Mouse (Mus musculus): ENCODE data around the gene Gapdh. TPM values are rescaled to one million over a fixed set of nuclear protein-coding genes. Genes with fewer than 3 reads are reported as not detected.

The Gapdh gene
- polyA plus RNA-seq, 1 experiment from 2014 or later, result 2,124 TPM

DNA sequence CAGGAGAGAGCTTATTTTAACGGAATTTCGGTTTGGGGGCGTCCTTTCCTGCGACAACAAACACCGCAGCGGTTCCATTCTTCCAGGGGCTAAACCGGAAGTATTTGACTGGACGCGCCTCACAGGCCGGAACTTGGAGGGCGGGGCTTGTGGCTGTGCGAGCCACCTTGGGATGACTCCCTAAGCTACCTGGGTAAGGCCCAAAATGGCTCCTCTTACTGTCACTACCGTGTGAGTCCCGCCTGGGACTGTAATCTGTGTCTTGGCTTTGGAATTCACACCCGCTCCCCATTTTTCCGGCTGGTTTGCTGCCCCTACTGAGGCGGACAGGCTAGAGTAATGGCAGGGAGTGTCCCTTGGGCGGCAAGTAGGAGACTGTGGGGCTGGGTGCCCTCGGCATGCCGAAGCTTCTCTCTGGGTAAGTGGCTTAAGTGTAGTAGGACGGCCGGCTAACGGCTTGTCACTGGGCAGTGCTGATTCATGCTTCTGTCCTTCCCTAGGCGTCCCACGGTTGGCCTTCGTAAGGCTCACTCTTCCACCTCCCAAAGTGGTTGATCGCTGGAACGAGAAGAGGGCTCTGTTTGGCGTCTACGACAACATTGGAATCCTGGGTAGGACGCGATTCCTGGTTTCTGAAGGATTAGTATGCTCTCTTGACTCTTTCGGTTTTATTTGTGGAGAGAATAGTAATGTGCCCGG, 25.9 kb upstream of the Gapdh start:
- under 1% methylated on average over 34 of the region's 34 CpGs for WGBS

DNA sequence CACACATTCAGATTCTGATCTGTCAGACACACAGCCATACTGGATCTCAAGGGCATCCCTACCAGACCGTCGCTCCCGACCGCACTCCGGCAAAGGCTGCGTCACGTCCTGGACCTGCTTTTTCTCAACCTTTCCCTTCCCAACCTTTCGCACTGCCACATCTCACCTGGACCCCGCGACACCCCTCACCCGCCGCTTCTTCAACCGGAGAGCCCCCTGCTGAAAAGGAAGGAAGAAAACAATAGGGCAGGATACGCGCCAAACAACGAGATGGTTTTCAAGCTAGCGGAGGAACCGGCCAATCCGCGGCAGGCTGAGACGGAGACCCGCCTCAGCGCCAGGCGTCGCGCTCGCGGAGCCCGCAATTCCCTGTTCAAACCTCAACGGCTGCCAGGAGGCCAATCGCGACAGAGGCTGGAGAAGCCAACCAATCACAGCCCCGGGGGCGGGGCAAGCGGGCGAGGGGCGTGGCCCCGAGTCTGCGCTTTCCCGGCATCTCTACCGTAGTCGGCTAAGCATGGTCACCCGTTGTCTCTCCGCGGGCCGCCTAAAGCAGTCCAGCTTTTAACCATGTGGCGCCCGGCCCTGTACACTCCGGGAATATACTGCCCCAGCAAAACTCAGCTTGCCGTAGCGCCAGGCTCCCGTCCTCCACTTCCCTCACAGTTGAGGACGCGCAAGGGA, 25.2 kb upstream of the Gapdh start, which contains the start of the genes Ncapd2 and Mrpl51:
TSS of gene Ncapd2 (minus strand) at position 370 of the 684 bp plus-strand sequence.
TSS of gene Mrpl51 (plus strand) at position 470 of the 684 bp plus-strand sequence.
- Histone ChIP-seq H3K4me2 (peak within 1 kb of the TSS; percentile 71), H3K4me3 (replicated peaks) (peak within 1 kb of the TSS; percentile 65), H3K9me3 (replicated peaks) (no peaks in the 10 kb centered on the region), H3K9ac (peak within 1 kb of the TSS; percentile 76), H3K27ac (peak within 1 kb of the TSS; percentile 100), H3K36me3 (peaks cover 61% of the 10 kb centered on the region), H3K27me3 (no peaks in the 10 kb centered on the region), H3K4me1 (peaks cover 26% of the 10 kb centered on the region)
- under 1% methylated on average over 54 of the region's 54 CpGs for WGBS
- ATAC-seq (replicated peaks; ENCODE audit: low FRiP score), result peak; percentile 97

More for the DNA sequence above, 25.9 kb upstream of the Gapdh start:
- Histone ChIP-seq H3K4me1 (peaks cover 26% of the 10 kb centered on the region), H3K27me3 (no peaks in the 10 kb centered on the region), H3K9me3 (replicated peaks) (no peaks in the 10 kb centered on the region), H3K4me3 (replicated peaks) (peak overlapping the region; percentile 65), H3K36me3 (peaks cover 54% of the 10 kb centered on the region), H3K27ac (peak overlapping the region; percentile 100), H3K4me2 (peak overlapping the region; percentile 71), H3K9ac (peak overlapping the region; percentile 76)
- peak; percentile 95 for ATAC-seq (replicated peaks; ENCODE audit: low FRiP score)

DNA sequence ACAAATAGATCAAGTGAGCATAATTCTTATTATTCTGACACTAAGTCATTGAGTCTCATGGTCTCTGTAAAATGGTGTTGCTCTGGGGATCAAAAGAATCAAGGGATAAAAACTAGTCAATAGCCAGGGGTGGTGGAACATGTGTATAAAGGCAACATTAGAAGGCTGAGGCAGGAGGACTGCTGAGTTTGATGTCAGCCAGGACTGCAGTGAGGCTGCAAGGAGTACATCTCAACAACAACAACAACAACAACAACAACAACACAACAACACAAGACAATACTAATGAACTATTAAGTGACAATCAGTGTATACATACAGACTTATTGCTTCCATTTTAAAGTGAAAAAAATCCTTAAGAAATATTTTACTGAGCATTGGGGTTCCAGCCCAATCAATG, 24.5 kb upstream of the Gapdh start:
- no peak for ATAC-seq (replicated peaks; ENCODE audit: low FRiP score)
- H3K4me1 ChIP-seq, result peaks cover 26% of the 10 kb centered on the region
- H3K27ac ChIP-seq, result peak overlapping the region; percentile 100
- H3K4me3 ChIP-seq (replicated peaks), result peak overlapping the region; percentile 65
- peak overlapping the region; percentile 71 for H3K4me2 ChIP-seq
- peaks cover 67% of the 10 kb centered on the region for H3K36me3 ChIP-seq
- H3K9me3 ChIP-seq (replicated peaks), result no peaks in the 10 kb centered on the region
- peak overlapping the region; percentile 76 for H3K9ac ChIP-seq
- H3K27me3 ChIP-seq, result no peaks in the 10 kb centered on the region

DNA sequence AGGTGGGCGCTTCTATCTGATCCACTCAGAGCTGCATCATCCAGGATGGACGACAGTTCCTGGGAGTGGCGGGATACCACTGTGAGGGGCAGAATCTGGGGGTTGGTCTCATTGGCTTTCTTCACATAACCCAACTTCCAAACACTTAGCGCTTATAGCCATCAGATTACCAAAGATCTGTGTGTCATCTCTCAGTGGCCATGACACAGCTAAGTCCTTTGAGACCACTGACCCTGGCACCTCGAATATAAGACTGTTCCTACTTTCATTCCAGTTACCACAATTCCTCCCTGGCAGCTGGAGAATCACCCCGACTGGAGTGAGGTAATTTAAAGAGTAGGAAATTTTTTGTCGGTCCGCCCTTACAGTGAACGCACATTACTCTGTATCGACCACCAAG, 19.9 kb upstream of the Gapdh start:
- Histone ChIP-seq H3K9me3 (replicated peaks) (no peaks in the 10 kb centered on the region), H3K4me3 (replicated peaks) (no peak overlapping the region), H3K9ac (no peak overlapping the region), H3K27ac (no peak overlapping the region), H3K4me1 (peaks cover 10% of the 10 kb centered on the region), H3K36me3 (peaks cover 88% of the 10 kb centered on the region), H3K27me3 (no peaks in the 10 kb centered on the region), H3K4me2 (no peak overlapping the region)
- ATAC-seq (replicated peaks; ENCODE audit: low FRiP score), result no peak
- WGBS, result 86% methylated on average over 10 of the region's 10 CpGs

GRCm38 (mm10) chr6:125182133-125182532, 15.9 kb upstream of the Gapdh start:
- no peak overlapping the region for H3K4me3 ChIP-seq (replicated peaks)
- no peak for ATAC-seq (replicated peaks; ENCODE audit: low FRiP score)
- H3K4me2 ChIP-seq, result no peak overlapping the region
- no peaks in the 10 kb centered on the region for H3K27me3 ChIP-seq
- no peak overlapping the region for H3K9ac ChIP-seq
- no peaks in the 10 kb centered on the region for H3K4me1 ChIP-seq
- 89% methylated on average over 5 of the region's 5 CpGs for WGBS
- no peak overlapping the region for H3K27ac ChIP-seq
- no peaks in the 10 kb centered on the region for H3K9me3 ChIP-seq (replicated peaks)
- H3K36me3 ChIP-seq, result peaks cover 99% of the 10 kb centered on the region

DNA sequence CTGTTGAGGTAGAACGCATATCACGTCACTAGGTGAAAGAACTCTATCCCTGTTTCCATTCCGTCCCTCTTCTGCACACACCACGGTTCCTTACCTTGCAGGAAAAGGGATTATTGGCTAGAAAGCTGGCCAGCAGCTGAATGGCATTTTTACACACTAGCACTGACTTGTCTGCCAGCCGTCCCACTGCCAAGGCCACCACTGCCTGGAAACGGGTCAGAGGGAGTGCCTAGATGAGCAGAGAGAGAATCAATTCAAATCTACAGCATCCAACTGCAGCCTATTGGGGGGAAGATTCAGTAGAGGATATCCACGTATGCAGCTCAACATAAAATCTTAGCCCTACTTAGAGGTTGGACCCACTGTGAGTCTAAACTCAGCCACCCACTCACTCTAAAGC, 13.3 kb upstream of the Gapdh start:
- H3K36me3 ChIP-seq, result peaks cover 99% of the 10 kb centered on the region
- H3K27ac ChIP-seq, result no peak overlapping the region
- no peaks in the 10 kb centered on the region for H3K9me3 ChIP-seq (replicated peaks)
- WGBS, result 90% methylated on average over 7 of the region's 7 CpGs
- ATAC-seq (replicated peaks; ENCODE audit: low FRiP score), result no peak
- H3K4me3 ChIP-seq (replicated peaks), result no peak overlapping the region
- H3K4me2 ChIP-seq, result no peak overlapping the region
- H3K4me1 ChIP-seq, result no peaks in the 10 kb centered on the region
- no peak overlapping the region for H3K9ac ChIP-seq
- no peaks in the 10 kb centered on the region for H3K27me3 ChIP-seq

DNA sequence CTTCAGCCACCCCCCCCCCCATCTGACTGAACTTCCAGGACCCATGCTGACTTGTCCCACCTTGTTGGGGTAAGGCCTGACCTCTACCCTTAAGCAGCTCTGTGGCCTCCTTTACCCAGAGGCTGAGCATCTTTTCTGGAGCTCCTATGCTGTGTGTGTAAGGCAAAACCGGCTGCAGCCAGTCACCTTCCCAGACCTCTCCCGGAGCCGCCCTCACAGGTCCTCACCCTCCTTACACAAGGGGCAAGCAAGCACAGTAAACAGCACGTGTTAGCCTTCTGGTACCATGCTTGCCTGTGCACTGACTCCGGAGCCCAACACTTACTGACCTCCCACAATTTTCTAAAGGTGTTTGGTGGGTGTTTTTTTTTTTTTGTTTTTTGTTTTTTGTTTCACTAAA, 9.2 kb upstream of the Gapdh start:
- WGBS, result 91% methylated on average over 5 of the region's 5 CpGs
- ATAC-seq (replicated peaks; ENCODE audit: low FRiP score), result no peak
- no peak overlapping the region for H3K27ac ChIP-seq
- no peaks in the 10 kb centered on the region for H3K9me3 ChIP-seq (replicated peaks)
- H3K4me1 ChIP-seq, result no peaks in the 10 kb centered on the region
- H3K27me3 ChIP-seq, result no peaks in the 10 kb centered on the region
- no peak overlapping the region for H3K4me3 ChIP-seq (replicated peaks)
- H3K9ac ChIP-seq, result no peak overlapping the region
- H3K36me3 ChIP-seq, result peaks cover 99% of the 10 kb centered on the region
- H3K4me2 ChIP-seq, result no peak overlapping the region

DNA sequence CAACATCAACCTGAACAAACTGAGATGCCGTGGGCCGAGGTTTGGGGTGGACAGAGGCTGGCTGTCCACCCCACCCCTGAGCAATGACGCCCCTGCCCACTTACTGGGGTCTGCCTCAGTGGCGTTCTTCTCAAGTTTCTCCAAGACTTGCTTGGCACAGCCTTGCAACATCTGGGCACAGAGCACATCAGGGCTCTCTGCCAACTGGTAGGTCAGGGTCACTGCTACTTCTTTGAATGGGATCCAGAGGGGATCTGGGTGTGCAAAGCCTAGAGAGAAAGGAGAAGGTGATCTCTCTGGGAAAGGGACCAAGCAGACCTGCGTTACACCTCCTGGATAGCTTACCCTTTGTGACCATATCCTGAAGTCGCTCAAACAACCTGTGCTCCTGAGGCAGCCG, 7.0 kb upstream of the Gapdh start:
- WGBS, result 94% methylated on average over 7 of the region's 7 CpGs
- no peak overlapping the region for H3K4me2 ChIP-seq
- ATAC-seq (replicated peaks; ENCODE audit: low FRiP score), result no peak

DNA sequence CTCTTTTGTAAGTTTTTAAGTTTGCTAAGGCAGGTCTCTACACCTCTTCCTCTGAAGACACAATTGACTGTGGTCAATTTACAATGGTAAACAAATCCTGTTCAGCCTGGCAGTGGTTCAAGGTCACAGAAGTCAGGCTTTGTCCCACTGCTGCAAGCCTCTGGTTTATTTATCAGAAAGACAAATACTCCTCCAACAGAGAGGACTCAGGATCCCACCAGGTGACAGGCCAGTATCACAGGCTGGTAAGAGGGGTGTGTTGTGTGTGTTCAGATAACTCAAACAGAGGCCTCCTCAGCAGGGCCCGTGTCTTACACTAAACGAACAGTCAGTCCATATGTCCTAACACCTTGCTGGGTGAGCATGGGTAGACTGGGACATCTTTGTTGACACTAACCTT, 6.2 kb upstream of the Gapdh start:
- H3K27ac ChIP-seq, result no peak overlapping the region
- H3K27me3 ChIP-seq, result no peaks in the 10 kb centered on the region
- no peak overlapping the region for H3K9ac ChIP-seq
- H3K36me3 ChIP-seq, result peaks cover 100% of the 10 kb centered on the region
- H3K4me3 ChIP-seq (replicated peaks), result no peak overlapping the region
- peaks cover 8% of the 10 kb centered on the region for H3K4me1 ChIP-seq
- WGBS, result 84% methylated on average over 2 of the region's 2 CpGs
- H3K9me3 ChIP-seq (replicated peaks), result no peaks in the 10 kb centered on the region
- ATAC-seq (replicated peaks; ENCODE audit: low FRiP score), result no peak
- H3K4me2 ChIP-seq, result no peak overlapping the region

More for the DNA sequence above, 7.0 kb upstream of the Gapdh start:
- Histone ChIP-seq H3K4me1 (no peaks in the 10 kb centered on the region), H3K4me3 (replicated peaks) (no peak overlapping the region), H3K9me3 (replicated peaks) (no peaks in the 10 kb centered on the region), H3K9ac (no peak overlapping the region), H3K36me3 (peaks cover 100% of the 10 kb centered on the region), H3K27me3 (no peaks in the 10 kb centered on the region), H3K27ac (no peak overlapping the region)

DNA sequence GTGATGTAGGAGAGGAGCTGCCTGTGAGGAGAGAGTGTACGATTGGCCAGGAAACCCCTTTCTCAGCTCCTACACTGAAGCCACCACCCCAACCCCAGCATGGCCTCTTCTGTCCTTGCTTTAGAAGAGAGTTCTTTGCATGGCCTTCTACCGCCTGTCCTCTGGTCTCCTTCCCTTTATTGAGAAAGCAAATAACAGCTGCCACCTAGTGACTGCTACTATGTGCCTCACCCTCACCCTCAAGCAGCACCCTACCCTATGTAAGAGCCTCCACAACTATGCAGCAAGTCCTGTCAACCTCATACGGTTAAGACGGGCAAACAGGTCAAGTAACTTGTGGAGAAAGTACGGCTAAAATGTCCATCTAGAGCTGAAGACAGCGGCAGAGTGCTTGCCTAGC, 3.9 kb upstream of the Gapdh start:
- no peak overlapping the region for H3K4me3 ChIP-seq (replicated peaks)

DNA sequence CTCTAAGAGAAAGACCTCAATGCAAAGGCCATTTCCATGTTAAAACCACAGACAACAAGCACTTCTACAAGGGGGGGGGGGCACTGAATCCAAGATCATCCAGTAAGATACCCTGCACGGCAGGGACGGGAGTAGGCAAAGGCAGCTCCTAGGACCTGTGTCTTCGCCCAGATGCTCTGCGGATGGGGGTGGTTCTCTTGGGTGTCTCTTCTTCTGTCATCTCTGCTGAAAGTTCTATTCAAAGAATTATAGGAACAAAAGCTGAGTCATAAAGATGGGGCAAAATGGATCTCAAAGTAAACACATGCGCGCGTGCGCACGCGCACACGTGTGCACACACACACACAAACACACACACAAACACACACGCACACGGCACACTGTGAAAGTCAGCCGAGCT, 1.8 kb upstream of the Gapdh start:
- Histone ChIP-seq H3K36me3 (peaks cover 74% of the 10 kb centered on the region), H3K4me1 (peaks cover 38% of the 10 kb centered on the region), H3K27me3 (no peaks in the 10 kb centered on the region), H3K4me3 (replicated peaks) (no peak overlapping the region), H3K9ac (peak overlapping the region; percentile 33; the same call in 1 of the 2 replicates), H3K4me2 (no peak overlapping the region), H3K9me3 (replicated peaks) (no peaks in the 10 kb centered on the region), H3K27ac (peak overlapping the region; percentile 96; the same call in 1 of the 2 replicates)
- no peak for ATAC-seq (replicated peaks; ENCODE audit: low FRiP score)
- 87% methylated on average over 14 of the region's 14 CpGs for WGBS

More for the DNA sequence above, 3.9 kb upstream of the Gapdh start:
- peaks cover 81% of the 10 kb centered on the region for H3K36me3 ChIP-seq
- H3K27me3 ChIP-seq, result no peaks in the 10 kb centered on the region
- H3K9ac ChIP-seq, result no peak overlapping the region
- H3K9me3 ChIP-seq (replicated peaks), result no peaks in the 10 kb centered on the region
- H3K4me2 ChIP-seq, result no peak overlapping the region
- H3K27ac ChIP-seq, result no peak overlapping the region
- 83% methylated on average over 6 of the region's 6 CpGs for WGBS
- peaks cover 26% of the 10 kb centered on the region for H3K4me1 ChIP-seq
- no peak for ATAC-seq (replicated peaks; ENCODE audit: low FRiP score)

GRCm38 (mm10) chr6:125166861-125167650, 789 bp upstream of the Gapdh start:
- 0 out of 2 replicates have a peak, but pooled peaks have one; percentile 3 for ATAC-seq (replicated peaks; ENCODE audit: low FRiP score)
- no peaks in the 10 kb centered on the region for H3K27me3 ChIP-seq
- peaks cover 46% of the 10 kb centered on the region for H3K4me1 ChIP-seq
- peak overlapping the region; percentile 33 for H3K9ac ChIP-seq
- WGBS, result 21% methylated on average over 10 of the region's 10 CpGs
- peak overlapping the region; percentile 95 for H3K4me3 ChIP-seq (replicated peaks)
- H3K27ac ChIP-seq, result peak overlapping the region; percentile 96
- peak overlapping the region; percentile 89 for H3K4me2 ChIP-seq
- peaks cover 74% of the 10 kb centered on the region for H3K36me3 ChIP-seq
- H3K9me3 ChIP-seq (replicated peaks), result no peaks in the 10 kb centered on the region
